Mouse (Mus musculus): ENCODE measurements around the gene Mthfs. TPM values are rescaled to one million over a fixed set of nuclear protein-coding genes. Genes with fewer than 3 reads are reported as not detected.
"Not testable (repeated sequence)": the region's sequence is repeated elsewhere in the genome, so short reads cannot be mapped to it uniquely, and the experiment has no call there.

Mthfs gene
- polyA plus RNA-seq, 1 experiment from 2014 or later = 19.4 TPM

DNA sequence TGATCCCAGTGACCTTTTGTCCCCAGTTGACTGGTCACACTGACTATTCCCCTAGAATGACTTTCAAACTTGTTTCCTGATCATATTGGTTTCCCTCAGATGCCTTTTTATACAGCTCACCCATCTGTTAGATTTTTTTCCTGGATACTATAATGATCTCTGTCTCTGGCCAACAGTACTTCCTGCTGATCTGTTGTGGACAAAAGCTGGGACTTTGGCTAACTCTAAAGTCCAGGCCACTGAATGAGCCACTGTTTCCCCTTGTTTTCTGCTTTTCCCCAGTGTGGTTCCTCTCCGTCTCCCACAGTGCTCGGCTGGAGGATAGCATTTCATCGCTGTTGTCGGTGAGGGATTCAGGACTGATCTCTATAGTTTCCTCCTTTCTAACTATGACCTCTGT lies 7.7 kb downstream of the Mthfs start:
- WGBS = 73% methylated on average over 4 of the region's 4 CpGs
- not testable (repeated sequence) for H3K27ac ChIP-seq (replicated peaks); H3K27me3 ChIP-seq (replicated peaks; ENCODE audit: low read depth, poor library complexity, severe bottlenecking)

DNA sequence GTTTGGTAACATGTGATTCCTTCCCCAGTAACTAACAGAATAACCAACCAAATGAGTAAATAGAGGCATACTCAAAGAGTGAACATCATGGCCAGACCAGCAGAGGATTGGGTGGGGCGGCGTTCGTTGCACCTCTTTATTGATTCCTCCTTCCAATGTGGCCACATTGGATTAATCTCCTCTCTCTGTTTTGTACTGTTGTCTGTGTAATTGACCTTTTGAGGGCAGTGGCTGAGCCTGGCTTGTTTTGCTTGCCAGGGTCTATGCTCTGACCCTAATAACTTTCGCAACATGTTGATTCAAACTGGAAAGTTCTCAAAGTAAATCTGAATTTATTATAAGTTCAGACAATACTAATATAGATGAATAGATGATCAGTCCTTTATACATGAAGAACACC lies 9.2 kb downstream of the Mthfs start:
- H3K27ac ChIP-seq (replicated peaks); DNase-seq (ENCODE audit: low spot score); H3K4me3 ChIP-seq; H3K4me1 ChIP-seq; H3K27me3 ChIP-seq (replicated peaks; ENCODE audit: low read depth, poor library complexity, severe bottlenecking); H3K36me3 ChIP-seq (replicated peaks); H3K9me3 ChIP-seq: not testable (repeated sequence)
- 90% methylated on average over 4 of the region's 4 CpGs for WGBS

More for the DNA sequence above, 7.7 kb downstream of the Mthfs start:
- not testable (repeated sequence) for H3K36me3 ChIP-seq (replicated peaks); DNase-seq (ENCODE audit: low spot score); H3K4me1 ChIP-seq; H3K4me3 ChIP-seq; H3K9me3 ChIP-seq

DNA sequence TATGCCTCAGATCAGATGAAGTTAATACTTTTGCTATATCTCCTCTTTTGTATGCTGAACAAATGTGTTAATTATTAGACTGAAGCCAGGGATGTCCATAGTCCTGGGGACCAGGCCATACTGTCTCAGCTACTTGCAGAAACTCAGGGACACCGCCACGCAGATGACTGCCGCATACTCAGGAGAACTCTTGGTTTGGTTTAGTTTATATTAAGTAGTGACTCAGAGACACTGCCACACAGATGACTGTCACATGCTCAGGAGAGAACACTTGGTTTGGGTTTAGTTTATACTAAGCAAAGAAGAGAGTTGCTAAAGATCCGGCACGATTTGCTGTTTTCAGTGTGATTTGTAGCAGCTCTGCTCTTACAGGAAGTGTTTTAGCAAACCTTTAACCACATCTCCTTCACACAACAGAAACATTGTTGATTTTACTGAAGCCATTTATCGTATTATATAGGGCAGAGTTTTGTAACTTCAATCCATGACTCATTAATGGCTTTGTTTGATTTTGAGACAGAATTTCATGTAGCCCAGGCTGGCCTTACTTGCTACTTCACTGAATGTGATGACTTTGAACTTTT lies 10.3 kb downstream of the Mthfs start:
- H3K27me3 ChIP-seq (replicated peaks; ENCODE audit: low read depth, poor library complexity, severe bottlenecking); DNase-seq (ENCODE audit: low spot score); H3K27ac ChIP-seq (replicated peaks); H3K4me3 ChIP-seq; H3K36me3 ChIP-seq (replicated peaks); H3K4me1 ChIP-seq; H3K9me3 ChIP-seq: not testable (repeated sequence)
- 91% methylated on average over 6 of the region's 6 CpGs for WGBS

DNA sequence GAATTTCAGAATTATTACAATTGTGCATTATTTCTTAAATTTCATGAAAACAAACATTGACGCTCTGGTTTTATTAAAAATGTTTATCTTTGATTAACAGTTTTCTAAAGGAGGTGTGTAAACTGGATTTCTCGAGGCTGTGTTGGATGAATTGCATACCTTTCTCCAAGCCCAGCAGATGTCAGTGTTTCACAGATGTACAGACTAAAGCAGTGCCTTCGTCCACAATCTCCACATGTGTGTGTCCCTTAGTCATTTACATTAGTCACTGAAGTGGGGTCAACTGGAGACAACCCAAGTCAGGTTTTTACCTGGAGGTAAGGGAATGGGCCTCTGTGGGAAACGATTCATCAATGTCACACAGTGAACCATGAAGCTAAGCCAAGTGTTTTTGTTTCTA lies 15.6 kb downstream of the Mthfs start:
- H3K4me3 ChIP-seq = no peak overlapping the region
- no peaks in the 10 kb centered on the region for H3K27me3 ChIP-seq (replicated peaks; ENCODE audit: low read depth, poor library complexity, severe bottlenecking)
- no peaks in the 10 kb centered on the region for H3K36me3 ChIP-seq (replicated peaks)
- no peak overlapping the region for H3K27ac ChIP-seq (replicated peaks)
- 61% methylated on average over 4 of the region's 4 CpGs for WGBS
- DNase-seq (ENCODE audit: low spot score) = no peak
- H3K9me3 ChIP-seq = no peaks in the 10 kb centered on the region
- no peaks in the 10 kb centered on the region for H3K4me1 ChIP-seq

DNA sequence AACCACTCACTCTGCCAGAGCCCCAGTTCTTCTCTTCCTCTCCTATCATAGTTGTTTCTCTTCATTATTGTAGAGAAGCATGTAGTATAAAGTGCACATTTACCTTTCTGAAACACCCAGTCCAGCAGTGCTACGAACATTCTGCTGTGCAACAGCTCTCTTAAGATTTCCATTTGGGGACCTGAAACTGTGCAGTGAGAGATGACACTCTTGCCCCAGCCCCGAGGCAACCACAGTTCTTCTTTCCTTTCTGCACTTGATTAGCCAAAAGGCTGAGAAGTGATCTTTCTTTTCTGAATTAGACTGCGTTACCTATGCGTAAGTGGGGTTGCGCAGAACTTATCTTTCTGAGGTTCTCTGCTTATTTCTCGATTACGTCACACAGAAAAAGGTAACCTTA lies 17.6 kb downstream of the Mthfs start:
- WGBS = 89% methylated on average over 7 of the region's 7 CpGs
- H3K36me3 ChIP-seq (replicated peaks) = no peaks in the 10 kb centered on the region
- no peak for DNase-seq (ENCODE audit: low spot score)
- H3K27me3 ChIP-seq (replicated peaks; ENCODE audit: low read depth, poor library complexity, severe bottlenecking) = no peaks in the 10 kb centered on the region
- H3K4me3 ChIP-seq = no peak overlapping the region
- H3K4me1 ChIP-seq = no peaks in the 10 kb centered on the region
- H3K9me3 ChIP-seq = no peaks in the 10 kb centered on the region
- H3K27ac ChIP-seq (replicated peaks) = no peak overlapping the region

DNA sequence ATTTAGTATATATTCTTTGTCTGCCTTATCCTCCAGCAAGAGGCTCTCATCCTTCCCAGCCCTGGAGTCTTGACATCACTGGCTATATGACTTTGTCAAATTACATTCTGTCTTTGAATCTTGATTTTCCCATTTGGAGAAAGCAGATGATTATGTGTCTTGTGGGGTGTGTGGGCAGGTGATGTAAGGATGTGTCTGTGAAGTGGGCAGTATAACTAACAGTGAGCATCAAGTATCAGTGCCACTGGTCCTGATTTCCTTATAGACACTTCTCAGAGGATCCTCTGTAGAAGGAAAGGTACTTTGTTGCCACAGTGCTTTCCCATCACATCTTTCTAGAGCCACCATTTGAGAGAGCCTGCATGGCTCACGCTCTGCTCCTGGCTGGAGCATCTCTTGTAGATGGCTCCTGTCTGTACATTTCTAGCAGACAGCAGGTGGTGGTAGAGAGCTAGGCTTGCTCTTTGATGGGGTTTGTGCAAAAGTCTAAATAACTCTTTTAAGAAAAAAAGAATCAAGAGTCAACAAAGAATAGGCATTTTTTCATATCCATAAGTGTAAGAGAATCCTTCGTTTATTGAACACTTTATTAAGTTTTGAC lies 20.5 kb downstream of the Mthfs start:
- H3K9me3 ChIP-seq; H3K27me3 ChIP-seq (replicated peaks; ENCODE audit: low read depth, poor library complexity, severe bottlenecking); H3K36me3 ChIP-seq (replicated peaks); DNase-seq (ENCODE audit: low spot score); H3K27ac ChIP-seq (replicated peaks); H3K4me3 ChIP-seq; H3K4me1 ChIP-seq: not testable (repeated sequence)
- 85% methylated on average over 2 of the region's 2 CpGs for WGBS

DNA sequence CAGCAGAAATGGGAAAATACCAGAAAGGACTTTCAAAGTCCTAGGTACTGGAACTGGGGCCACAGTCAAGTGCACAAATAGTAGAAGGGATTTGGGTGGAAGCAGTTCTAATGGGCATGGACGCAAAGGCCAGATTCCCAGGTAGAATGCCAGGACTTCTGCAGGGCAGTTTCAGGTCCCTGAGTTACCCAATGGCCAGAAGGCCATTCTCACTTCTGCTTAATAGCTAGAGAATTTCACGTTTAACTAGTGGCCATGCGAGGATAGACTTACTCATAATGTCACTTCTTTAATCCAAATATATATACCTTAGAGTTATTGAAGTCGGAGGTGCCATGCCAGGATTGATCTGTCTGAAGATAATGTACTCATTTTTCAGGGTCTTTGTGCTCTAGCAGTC lies 26.7 kb downstream of the Mthfs start:
- H3K27me3 ChIP-seq (replicated peaks; ENCODE audit: low read depth, poor library complexity, severe bottlenecking); DNase-seq (ENCODE audit: low spot score); H3K4me3 ChIP-seq; H3K9me3 ChIP-seq; H3K27ac ChIP-seq (replicated peaks); H3K36me3 ChIP-seq (replicated peaks); H3K4me1 ChIP-seq: not testable (repeated sequence)
- WGBS = 91% methylated on average over 4 of the region's 4 CpGs

DNA sequence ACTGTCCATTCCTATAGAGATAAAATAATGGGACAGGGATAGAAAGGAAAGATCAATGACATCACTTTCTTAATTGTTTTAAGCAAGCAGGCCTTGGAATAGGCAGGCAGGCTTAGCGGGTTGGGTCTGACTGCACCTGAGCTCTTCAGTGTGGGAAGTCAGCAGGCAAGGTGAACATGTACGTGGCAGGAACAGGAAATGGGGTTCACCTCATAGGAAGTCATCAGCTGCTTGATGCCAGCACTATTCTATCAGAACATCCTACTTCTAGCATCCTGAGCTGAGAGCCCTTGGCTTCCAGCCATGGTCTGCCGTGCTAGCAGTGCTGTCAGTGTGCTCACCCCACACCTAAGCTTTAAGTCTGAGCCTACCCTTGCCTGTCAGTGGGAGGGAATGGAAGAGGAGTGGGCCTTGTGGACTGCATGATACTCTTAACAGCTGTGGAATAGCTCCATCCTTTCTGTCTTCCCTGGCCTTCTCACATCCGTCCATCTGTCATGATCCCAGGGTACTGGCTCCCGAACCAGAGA lies 28.6 kb downstream of the Mthfs start:
- 86% methylated on average over 4 of the region's 5 CpGs for WGBS
- H3K4me3 ChIP-seq; H3K27me3 ChIP-seq (replicated peaks; ENCODE audit: low read depth, poor library complexity, severe bottlenecking); H3K9me3 ChIP-seq; H3K36me3 ChIP-seq (replicated peaks); H3K4me1 ChIP-seq; DNase-seq (ENCODE audit: low spot score); H3K27ac ChIP-seq (replicated peaks): not testable (repeated sequence)

DNA sequence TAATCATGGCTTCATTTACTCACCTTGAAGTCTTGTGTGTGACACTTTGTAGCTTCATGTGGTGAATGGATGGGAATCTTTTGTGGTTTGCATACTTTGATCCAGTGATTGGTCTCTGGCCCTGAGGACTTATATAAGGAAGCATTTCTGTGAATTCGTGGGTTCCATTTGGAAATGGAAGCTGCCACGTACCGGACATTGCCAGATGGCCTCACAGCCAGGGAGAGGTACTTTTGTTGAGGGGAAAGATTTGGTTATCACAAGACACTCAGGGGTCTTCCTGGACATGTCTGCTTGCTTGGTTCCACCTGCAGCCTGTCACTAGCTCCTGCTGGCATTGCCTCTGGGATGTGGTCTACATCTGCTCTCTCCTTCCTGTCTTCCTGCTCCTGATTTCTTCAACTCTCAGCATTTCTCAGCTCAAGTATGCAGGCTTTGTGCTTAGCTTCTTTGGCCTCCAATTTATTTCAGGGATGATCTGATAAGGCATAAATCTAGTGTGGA lies 30.1 kb downstream of the Mthfs start:
- not testable (repeated sequence) for DNase-seq (ENCODE audit: low spot score); H3K4me1 ChIP-seq; H3K9me3 ChIP-seq; H3K27me3 ChIP-seq (replicated peaks; ENCODE audit: low read depth, poor library complexity, severe bottlenecking); H3K27ac ChIP-seq (replicated peaks); H3K36me3 ChIP-seq (replicated peaks); H3K4me3 ChIP-seq
- 85% methylated on average over 3 of the region's 3 CpGs for WGBS

DNA sequence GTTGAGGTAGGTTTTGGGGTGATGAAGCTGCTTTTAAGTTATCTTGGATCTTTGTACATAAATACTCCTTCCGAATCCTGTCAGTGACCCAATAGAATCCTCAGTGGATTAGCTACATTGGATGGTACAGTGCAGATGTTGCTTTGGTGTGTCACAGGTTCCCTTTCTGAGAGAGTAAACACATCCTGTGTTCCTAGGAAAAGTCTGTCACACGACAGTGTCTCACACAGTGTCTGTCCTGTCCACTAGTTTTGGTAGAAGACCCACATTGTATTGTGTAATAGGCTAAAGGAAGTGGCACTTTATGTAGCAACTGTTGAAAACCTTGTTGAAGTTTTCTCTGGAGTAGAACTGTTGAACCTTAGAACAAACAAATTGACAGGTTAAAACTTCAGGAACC lies 42.9 kb downstream of the Mthfs start:
- no peak overlapping the region for H3K4me3 ChIP-seq
- no peaks in the 10 kb centered on the region for H3K27me3 ChIP-seq (replicated peaks; ENCODE audit: low read depth, poor library complexity, severe bottlenecking)
- 78% methylated on average over 2 of the region's 2 CpGs for WGBS
- no peaks in the 10 kb centered on the region for H3K9me3 ChIP-seq
- H3K4me1 ChIP-seq = no peaks in the 10 kb centered on the region
- H3K36me3 ChIP-seq (replicated peaks) = no peaks in the 10 kb centered on the region
- H3K27ac ChIP-seq (replicated peaks) = no peak overlapping the region
- DNase-seq (ENCODE audit: low spot score) = no peak

DNA sequence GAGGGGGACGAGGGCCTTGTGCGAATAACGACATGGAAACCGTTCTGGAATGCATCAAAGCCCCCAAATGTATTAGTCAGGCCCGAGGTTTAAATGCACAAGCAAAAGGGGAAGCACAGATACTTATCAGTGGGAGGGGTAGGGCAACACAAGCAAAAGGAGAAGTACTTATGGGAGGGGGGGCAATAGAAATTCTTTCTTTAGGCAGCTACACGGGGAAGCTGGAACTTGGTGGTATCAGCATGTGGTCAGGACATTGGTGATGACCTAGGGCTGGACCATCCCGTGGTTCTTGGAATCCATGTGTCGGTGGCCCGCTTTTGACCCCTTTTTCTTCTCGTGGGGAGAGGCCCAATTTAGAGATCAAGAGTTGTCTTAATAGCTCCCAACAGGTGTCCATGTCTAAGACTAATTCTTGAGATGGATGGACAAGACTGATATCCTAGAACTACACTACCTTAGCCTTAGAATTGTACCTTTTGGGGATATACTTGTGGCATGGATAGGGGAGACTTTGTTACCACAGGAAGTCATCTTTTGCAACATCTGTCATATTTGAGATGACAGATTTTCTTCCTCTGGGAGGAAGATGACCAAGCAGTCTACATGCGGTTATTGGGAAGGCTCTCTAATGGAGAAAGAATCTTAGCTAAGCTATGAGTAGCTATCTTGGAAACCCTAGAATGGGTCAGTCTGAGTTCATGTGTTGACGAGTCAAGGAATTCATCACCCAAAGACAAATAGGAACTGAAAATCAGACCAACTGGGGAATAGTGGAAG lies 46.3 kb downstream of the Mthfs start:
- Histone ChIP-seq H3K27ac (replicated peaks) (no peak overlapping the region), H3K4me3 (no peak overlapping the region), H3K36me3 (replicated peaks) (no peaks in the 10 kb centered on the region), H3K4me1 (no peaks in the 10 kb centered on the region), H3K9me3 (no peaks in the 10 kb centered on the region), H3K27me3 (replicated peaks; ENCODE audit: low read depth, poor library complexity, severe bottlenecking) (no peaks in the 10 kb centered on the region)
- DNase-seq (ENCODE audit: low spot score) = no peak
- 86% methylated on average over 12 of the region's 12 CpGs for WGBS

DNA sequence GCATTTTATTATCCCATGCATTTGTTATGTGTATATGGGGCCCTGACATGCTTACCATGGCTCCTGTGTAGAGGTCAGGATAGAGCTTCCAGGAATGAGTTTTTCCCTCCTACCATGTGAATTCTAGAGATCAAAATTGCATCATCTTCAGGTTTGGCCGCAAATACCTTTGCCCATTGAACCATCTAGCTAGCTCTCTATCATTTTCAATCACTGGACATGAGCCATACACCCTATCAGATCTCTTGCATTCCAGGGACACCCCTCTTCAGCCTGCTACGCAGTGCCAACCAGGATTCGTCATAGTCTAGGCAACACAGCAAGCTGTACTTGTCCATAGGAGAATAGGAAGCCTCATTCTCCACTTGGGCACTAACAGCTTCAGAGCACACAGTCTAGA lies 53.5 kb downstream of the Mthfs start:
- Histone ChIP-seq H3K4me1 (no peaks in the 10 kb centered on the region), H3K36me3 (replicated peaks) (no peaks in the 10 kb centered on the region), H3K9me3 (no peaks in the 10 kb centered on the region), H3K4me3 (no peak overlapping the region), H3K27ac (replicated peaks) (no peak overlapping the region), H3K27me3 (replicated peaks; ENCODE audit: low read depth, poor library complexity, severe bottlenecking) (no peaks in the 10 kb centered on the region)
- no peak for DNase-seq (ENCODE audit: low spot score)
- WGBS = 91% methylated on average over 3 of the region's 3 CpGs

DNA sequence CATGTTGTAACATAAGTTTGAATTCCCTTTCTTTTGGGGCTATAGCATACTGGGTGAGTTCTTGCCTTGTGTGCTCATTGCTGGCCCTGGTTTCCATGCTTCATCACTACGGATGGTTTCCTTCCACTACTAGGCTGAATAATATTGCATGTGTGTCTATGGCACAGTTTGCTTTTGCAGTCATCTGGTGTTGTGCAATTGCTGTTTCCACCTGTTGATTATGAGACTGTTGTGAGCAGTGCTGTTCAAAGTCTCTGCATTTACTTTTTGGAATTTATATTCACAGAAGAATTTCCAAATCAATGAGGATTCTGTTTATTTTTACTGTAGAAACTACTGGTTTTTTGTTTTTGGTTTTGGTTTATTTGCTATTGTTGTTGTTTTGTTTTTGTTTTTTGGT lies 54.1 kb downstream of the Mthfs start:
- Histone ChIP-seq H3K4me3 (no peak overlapping the region), H3K9me3 (no peaks in the 10 kb centered on the region), H3K27ac (replicated peaks) (no peak overlapping the region), H3K36me3 (replicated peaks) (no peaks in the 10 kb centered on the region), H3K4me1 (no peaks in the 10 kb centered on the region), H3K27me3 (replicated peaks; ENCODE audit: low read depth, poor library complexity, severe bottlenecking) (no peaks in the 10 kb centered on the region)
- no peak for DNase-seq (ENCODE audit: low spot score)
- WGBS = 92% methylated on average over 1 of the region's 1 CpGs

All from embryonic facial prominence, embryonic 10.5 days (tissue).